Mouse (Mus musculus): Measurements from ENCODE around the gene Ccnf. TPM values are rescaled to one million over a fixed set of nuclear protein-coding genes. Genes with fewer than 3 reads are reported as not detected.

Gene Ccnf
- polyA plus RNA-seq, 1 experiment from 2014 or later = 66.6 TPM

- no peak for ATAC-seq (ENCODE audit: low FRiP score, low TSS enrichment)
- peaks cover 58% of the 10 kb centered on the region for H3K4me1 ChIP-seq (ENCODE audit: control insufficient read depth, insufficient read depth, low read length)
- WGBS = 65% methylated on average over 34 of the region's 34 CpGs
Measured at GRCm38 (mm10) chr17:24207768-24208640, 43.3 kb downstream of the Ccnf start.

DNA sequence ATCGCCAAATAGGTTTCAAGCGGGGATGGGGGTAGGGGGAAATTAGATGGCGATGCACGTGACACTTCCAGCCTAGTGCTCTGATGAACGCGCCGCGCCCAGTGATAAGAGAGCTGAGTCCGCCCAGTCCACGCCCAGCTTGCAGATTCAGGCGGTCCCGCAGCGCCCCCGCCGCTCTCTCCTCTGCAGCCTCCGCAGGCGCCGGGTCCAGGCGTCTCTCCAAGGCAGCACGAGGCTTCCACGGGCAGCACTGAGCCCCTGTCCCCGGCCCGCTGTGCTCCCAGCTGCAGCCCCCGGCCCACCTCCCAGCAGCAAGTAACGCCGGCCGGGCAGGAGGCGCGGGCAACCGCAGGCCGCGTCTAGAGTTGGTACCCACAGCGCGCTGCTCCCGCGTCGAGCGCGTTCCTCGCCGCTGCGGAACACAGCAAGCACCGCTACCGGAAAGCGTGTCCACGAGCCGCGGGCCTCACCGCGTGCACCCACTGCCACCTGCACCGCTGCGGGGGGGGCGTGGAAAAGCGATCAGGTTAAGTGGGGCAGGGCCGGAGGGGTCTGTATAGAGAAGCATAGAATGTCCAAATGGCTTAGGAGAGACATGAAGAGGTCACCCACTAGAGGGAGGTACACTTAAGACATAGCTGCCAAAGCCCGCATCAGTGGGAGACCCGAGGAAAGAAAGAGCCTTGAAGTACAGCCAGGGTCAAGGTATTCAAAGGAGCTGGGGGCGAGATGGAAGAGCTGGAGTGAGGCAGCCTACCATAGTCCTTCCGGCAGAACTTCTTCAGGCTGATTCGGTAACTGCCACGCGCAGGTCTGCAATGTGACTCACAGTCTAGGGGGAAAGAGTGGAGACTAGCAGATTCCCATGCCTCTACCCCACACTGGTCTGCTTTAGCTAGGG lies 44.6 kb downstream of the Ccnf start:
- Histone ChIP-seq H3K27ac (ENCODE audit: low read depth, low read length) (no peak overlapping the region; the same call in 1 of the 2 replicates), H3K9me3 (ENCODE audit: control insufficient read depth, low read length) (no peaks in the 10 kb centered on the region), H3K4me1 (ENCODE audit: control insufficient read depth, insufficient read depth, low read length) (peaks cover 55% of the 10 kb centered on the region), H3K36me3 (ENCODE audit: control insufficient read depth, insufficient read depth, low read length) (no peaks in the 10 kb centered on the region), H3K27me3 (ENCODE audit: control insufficient read depth, insufficient read depth, low read length) (peaks cover 19% of the 10 kb centered on the region), H3K4me2 (replicated peaks; ENCODE audit: low read depth, low read length) (peak overlapping the region; percentile 96), H3K4me3 (ENCODE audit: low read length) (peak overlapping the region; percentile 72), H3K9ac (ENCODE audit: low read depth, low read length) (peak overlapping the region; percentile 56)
- 5% methylated on average over 59 of the region's 62 CpGs for WGBS
- ATAC-seq (ENCODE audit: low FRiP score, low TSS enrichment) = peak; percentile 18

More at GRCm38 (mm10) chr17:24207768-24208640, 43.3 kb downstream of the Ccnf start:
- Histone ChIP-seq H3K4me3 (ENCODE audit: low read length) (peak overlapping the region; percentile 72), H3K27ac (ENCODE audit: low read depth, low read length) (peak overlapping the region; percentile 78; the same call in 1 of the 2 replicates), H3K9ac (ENCODE audit: low read depth, low read length) (peak overlapping the region; percentile 81), H3K36me3 (ENCODE audit: control insufficient read depth, insufficient read depth, low read length) (no peaks in the 10 kb centered on the region), H3K4me2 (replicated peaks; ENCODE audit: low read depth, low read length) (peak overlapping the region; percentile 96), H3K27me3 (ENCODE audit: control insufficient read depth, insufficient read depth, low read length) (peaks cover 19% of the 10 kb centered on the region), H3K9me3 (ENCODE audit: control insufficient read depth, low read length) (no peaks in the 10 kb centered on the region)

DNA sequence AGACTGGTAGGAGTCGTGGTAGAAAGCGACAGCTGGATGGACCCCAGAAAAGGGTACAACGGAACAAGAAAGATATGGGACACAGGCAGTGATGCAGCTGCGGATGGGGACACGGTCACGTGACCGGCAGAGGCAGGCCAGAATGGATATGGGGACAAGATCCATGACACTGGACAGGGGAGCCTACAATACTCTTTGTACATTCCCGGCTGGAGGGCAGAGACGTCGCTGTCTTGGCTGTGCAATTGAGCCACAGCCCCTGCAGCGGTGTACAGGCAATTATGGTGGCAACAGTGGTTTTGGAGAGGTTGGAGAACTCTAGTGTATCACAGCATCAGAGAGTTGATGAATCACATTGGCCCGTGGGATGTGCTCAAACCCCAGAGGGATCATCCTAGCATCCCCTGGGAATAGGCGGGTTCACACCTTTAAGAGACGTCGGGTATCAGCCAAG lies 45.3 kb downstream of the Ccnf start:
- H3K4me2 ChIP-seq (replicated peaks; ENCODE audit: low read depth, low read length) = peak overlapping the region; percentile 96
- WGBS = 6% methylated on average over 15 of the region's 15 CpGs
- 0 out of 2 replicates have a peak, but pooled peaks have one; percentile 1 for ATAC-seq (ENCODE audit: low FRiP score, low TSS enrichment)
- H3K27me3 ChIP-seq (ENCODE audit: control insufficient read depth, insufficient read depth, low read length) = peaks cover 19% of the 10 kb centered on the region
- no peak overlapping the region for H3K27ac ChIP-seq (ENCODE audit: low read depth, low read length)
- H3K9me3 ChIP-seq (ENCODE audit: control insufficient read depth, low read length) = no peaks in the 10 kb centered on the region
- H3K4me3 ChIP-seq (ENCODE audit: low read length) = peak overlapping the region; percentile 72
- no peaks in the 10 kb centered on the region for H3K36me3 ChIP-seq (ENCODE audit: control insufficient read depth, insufficient read depth, low read length)
- H3K4me1 ChIP-seq (ENCODE audit: control insufficient read depth, insufficient read depth, low read length) = peaks cover 48% of the 10 kb centered on the region
- peak overlapping the region; percentile 77; the same call in 1 of the 2 replicates for H3K9ac ChIP-seq (ENCODE audit: low read depth, low read length)

DNA sequence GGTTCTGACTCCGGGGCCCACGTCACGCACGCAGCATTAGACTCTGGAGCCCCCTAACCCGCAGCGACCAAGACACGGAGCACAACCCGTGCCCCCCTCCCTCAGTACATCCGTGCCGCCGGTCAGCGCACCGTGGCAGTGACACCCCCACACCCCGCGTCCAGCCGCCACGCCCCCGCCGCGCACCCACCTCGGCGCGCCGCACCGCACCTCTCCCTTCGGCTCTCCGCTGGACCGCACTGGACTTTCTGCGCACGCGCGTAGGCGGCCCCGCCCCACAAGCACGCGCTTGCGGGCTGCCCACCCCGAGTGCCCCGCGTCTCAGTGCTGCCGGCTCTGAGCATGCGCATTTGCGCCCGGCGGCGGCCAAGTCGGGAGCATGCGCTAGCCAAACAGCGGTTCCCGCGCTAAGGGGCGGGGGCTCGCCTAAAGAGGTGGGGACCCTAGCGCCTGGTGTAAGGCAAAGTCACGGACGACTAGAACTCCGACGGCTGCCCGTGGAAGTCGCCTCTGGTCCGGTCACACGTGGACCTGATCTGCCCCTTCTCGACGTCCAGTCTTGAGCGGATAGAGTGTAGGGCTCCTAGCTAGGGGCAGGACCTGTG lies 45.9 kb downstream of the Ccnf start, which contains the start of gene Tbc1d24:
Gene Tbc1d24 (minus strand): TSS at position 279 of the 605 bp plus-strand sequence.
- Histone ChIP-seq H3K27me3 (ENCODE audit: control insufficient read depth, insufficient read depth, low read length) (peaks cover 19% of the 10 kb centered on the region), H3K9me3 (ENCODE audit: control insufficient read depth, low read length) (no peaks in the 10 kb centered on the region), H3K4me2 (replicated peaks; ENCODE audit: low read depth, low read length) (peak within 1 kb of the TSS; percentile 96), H3K36me3 (ENCODE audit: control insufficient read depth, insufficient read depth, low read length) (no peaks in the 10 kb centered on the region), H3K4me1 (ENCODE audit: control insufficient read depth, insufficient read depth, low read length) (peaks cover 45% of the 10 kb centered on the region), H3K9ac (ENCODE audit: low read depth, low read length) (peak within 1 kb of the TSS; percentile 77), H3K27ac (ENCODE audit: low read depth, low read length) (no peak within 1 kb of the TSS), H3K4me3 (ENCODE audit: low read length) (peak within 1 kb of the TSS; percentile 72)
- peak; percentile 76 for ATAC-seq (ENCODE audit: low FRiP score, low TSS enrichment)
- under 1% methylated on average over 56 of the region's 65 CpGs for WGBS

GRCm38 (mm10) chr17:24204846-24205245 lies 46.4 kb downstream of the Ccnf start:
- ATAC-seq (ENCODE audit: low FRiP score, low TSS enrichment) = no peak

DNA sequence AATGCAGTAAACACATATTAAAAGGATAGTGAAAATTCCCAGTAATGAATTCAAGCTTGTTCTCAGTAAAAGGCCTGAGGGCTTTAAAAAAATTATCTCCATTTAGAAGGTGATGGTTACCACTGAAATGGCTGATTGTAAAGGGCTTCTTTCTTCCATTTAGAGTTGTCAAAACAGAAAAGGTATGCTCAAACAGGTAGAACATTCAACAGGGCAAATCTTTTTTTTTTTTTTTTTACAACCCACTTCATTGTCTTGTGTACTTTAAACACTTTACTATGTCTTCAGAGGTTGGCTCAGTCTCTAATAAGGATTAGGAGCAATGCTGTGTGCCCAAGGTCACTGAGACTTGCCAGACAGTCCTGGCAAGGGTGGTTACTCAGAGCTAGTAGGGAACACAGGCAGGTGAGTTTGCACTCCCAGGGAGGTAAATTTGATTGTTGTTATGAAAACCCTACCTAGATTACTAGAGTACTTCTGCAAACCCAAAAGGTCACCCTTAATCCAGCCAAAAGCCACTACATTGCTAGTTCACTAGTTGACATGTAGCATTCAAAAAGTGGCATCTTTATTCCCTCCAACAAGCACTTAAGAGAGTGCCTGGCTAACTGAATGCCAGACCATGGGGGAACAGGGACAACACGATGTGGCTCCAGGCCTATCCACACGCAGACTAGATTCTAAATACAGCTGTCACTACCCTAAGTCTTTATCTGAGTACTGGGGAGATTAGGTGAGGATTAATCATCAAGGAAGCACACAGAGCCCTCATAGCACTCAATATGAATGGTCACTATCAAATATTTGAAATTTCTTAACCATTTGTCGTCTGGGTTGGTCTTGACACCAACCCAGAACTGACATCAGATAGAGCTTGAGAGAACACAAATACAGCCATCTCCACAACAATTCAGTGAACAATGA lies 47.4 kb downstream of the Ccnf start:
- no peak overlapping the region for H3K9ac ChIP-seq (ENCODE audit: low read depth, low read length)
- peak overlapping the region; percentile 72; the same call in 1 of the 2 replicates for H3K4me3 ChIP-seq (ENCODE audit: low read length)
- 88% methylated on average over 3 of the region's 3 CpGs for WGBS
- H3K36me3 ChIP-seq (ENCODE audit: control insufficient read depth, insufficient read depth, low read length) = no peaks in the 10 kb centered on the region
- H3K27ac ChIP-seq (ENCODE audit: low read depth, low read length) = no peak overlapping the region
- H3K4me1 ChIP-seq (ENCODE audit: control insufficient read depth, insufficient read depth, low read length) = peaks cover 39% of the 10 kb centered on the region
- no peak for ATAC-seq (ENCODE audit: low FRiP score, low TSS enrichment)
- H3K4me2 ChIP-seq (replicated peaks; ENCODE audit: low read depth, low read length) = no peak overlapping the region
- H3K27me3 ChIP-seq (ENCODE audit: control insufficient read depth, insufficient read depth, low read length) = peaks cover 19% of the 10 kb centered on the region
- no peaks in the 10 kb centered on the region for H3K9me3 ChIP-seq (ENCODE audit: control insufficient read depth, low read length)

More at GRCm38 (mm10) chr17:24204846-24205245, 46.4 kb downstream of the Ccnf start:
- Histone ChIP-seq H3K36me3 (ENCODE audit: control insufficient read depth, insufficient read depth, low read length) (no peaks in the 10 kb centered on the region), H3K9me3 (ENCODE audit: control insufficient read depth, low read length) (no peaks in the 10 kb centered on the region), H3K27me3 (ENCODE audit: control insufficient read depth, insufficient read depth, low read length) (peaks cover 19% of the 10 kb centered on the region), H3K4me1 (ENCODE audit: control insufficient read depth, insufficient read depth, low read length) (peaks cover 45% of the 10 kb centered on the region), H3K27ac (ENCODE audit: low read depth, low read length) (no peak overlapping the region), H3K4me2 (replicated peaks; ENCODE audit: low read depth, low read length) (peak overlapping the region; percentile 96), H3K9ac (ENCODE audit: low read depth, low read length) (peak overlapping the region; percentile 77), H3K4me3 (ENCODE audit: low read length) (peak overlapping the region; percentile 72)
- WGBS = 5% methylated on average over 7 of the region's 7 CpGs

GRCm38 (mm10) chr17:24203068-24203467 lies 48.2 kb downstream of the Ccnf start:
- Histone ChIP-seq H3K27me3 (ENCODE audit: control insufficient read depth, insufficient read depth, low read length) (peaks cover 19% of the 10 kb centered on the region), H3K36me3 (ENCODE audit: control insufficient read depth, insufficient read depth, low read length) (no peaks in the 10 kb centered on the region), H3K4me2 (replicated peaks; ENCODE audit: low read depth, low read length) (no peak overlapping the region), H3K9me3 (ENCODE audit: control insufficient read depth, low read length) (no peaks in the 10 kb centered on the region), H3K27ac (ENCODE audit: low read depth, low read length) (no peak overlapping the region), H3K9ac (ENCODE audit: low read depth, low read length) (no peak overlapping the region), H3K4me1 (ENCODE audit: control insufficient read depth, insufficient read depth, low read length) (peaks cover 35% of the 10 kb centered on the region), H3K4me3 (ENCODE audit: low read length) (no peak overlapping the region)
- ATAC-seq (ENCODE audit: low FRiP score, low TSS enrichment) = no peak
- 53% methylated on average over 4 of the region's 4 CpGs for WGBS
